Mouse (Mus musculus): ENCODE measurements around the gene Fkbp9. TPM values are rescaled to one million over a fixed set of nuclear protein-coding genes. Genes with fewer than 3 reads are reported as not detected.
A peak's percentile ranks its signal among the peaks of the same experiment; 100 is the strongest.

Fkbp9 gene
- 22.1 and 23.9 TPM in 2 replicates for polyA plus RNA-seq (2015; fragmentation: Nextera tagmentation; extraction: Ambion mirVana)

GRCm38 (mm10) chr6:56831697-56832406 lies at the start of gene Fkbp9:
Gene Fkbp9 (plus strand): TSS chr6:56832059.
- Histone ChIP-seq H3K4me1 (ENCODE audit: control insufficient read depth, low read depth, low read length) (peaks cover 9% of the 10 kb centered on the region), H3K4me3 (ENCODE audit: low read depth, low read length) (peak within 1 kb of the TSS; percentile 67), H3K9me3 (replicated peaks; ENCODE audit: control insufficient read depth, low read length) (no peaks in the 10 kb centered on the region), H3K36me3 (ENCODE audit: control insufficient read depth, insufficient read depth) (no peaks in the 10 kb centered on the region), H3K9ac (ENCODE audit: low read depth, low read length) (peak within 1 kb of the TSS; percentile 64), H3K27ac (ENCODE audit: low read length) (peak within 1 kb of the TSS; percentile 52; the same call in 1 of the 2 replicates), H3K27me3 (ENCODE audit: control insufficient read depth, insufficient read depth, low read depth, low read length) (peaks cover 9% of the 10 kb centered on the region), H3K4me2 (ENCODE audit: low read depth, low read length) (peak within 1 kb of the TSS; percentile 77)
- under 1% methylated on average over 58 of the region's 58 CpGs for WGBS (ENCODE audit: insufficient replicate concordance)
- ATAC-seq (ENCODE audit: low read depth): peak; percentile 94

- H3K4me2 ChIP-seq (ENCODE audit: low read depth, low read length): no peak overlapping the region
- H3K27me3 ChIP-seq (ENCODE audit: control insufficient read depth, insufficient read depth, low read depth, low read length): no peaks in the 10 kb centered on the region
- peaks cover 15% of the 10 kb centered on the region; the same call in 1 of the 2 replicates for H3K4me1 ChIP-seq (ENCODE audit: control insufficient read depth, low read depth, low read length)
- H3K27ac ChIP-seq (ENCODE audit: low read length): peak overlapping the region; percentile 34
- H3K9ac ChIP-seq (ENCODE audit: low read depth, low read length): no peak overlapping the region
- ATAC-seq (ENCODE audit: low read depth): peak; percentile 56
- no peak overlapping the region for H3K4me3 ChIP-seq (ENCODE audit: low read depth, low read length)
- H3K36me3 ChIP-seq (ENCODE audit: control insufficient read depth, insufficient read depth): peaks cover 36% of the 10 kb centered on the region
- 52% methylated on average over 4 of the region's 4 CpGs for whole genome bisulfite sequencing (ENCODE audit: insufficient replicate concordance)
- H3K9me3 ChIP-seq (replicated peaks; ENCODE audit: control insufficient read depth, low read length): no peaks in the 10 kb centered on the region
Measured at GRCm38 (mm10) chr6:56783561-56784272, 48.1 kb upstream of the Fkbp9 start.

GRCm38 (mm10) chr6:56785068-56785467 lies 46.8 kb upstream of the Fkbp9 start:
- 59% methylated on average over 5 of the region's 5 CpGs for WGBS (ENCODE audit: insufficient replicate concordance)
- peaks cover 20% of the 10 kb centered on the region for H3K4me1 ChIP-seq (ENCODE audit: control insufficient read depth, low read depth, low read length)
- no peak overlapping the region for H3K9ac ChIP-seq (ENCODE audit: low read depth, low read length)
- H3K36me3 ChIP-seq (ENCODE audit: control insufficient read depth, insufficient read depth): peaks cover 22% of the 10 kb centered on the region
- no peaks in the 10 kb centered on the region for H3K9me3 ChIP-seq (replicated peaks; ENCODE audit: control insufficient read depth, low read length)
- no peaks in the 10 kb centered on the region for H3K27me3 ChIP-seq (ENCODE audit: control insufficient read depth, insufficient read depth, low read depth, low read length)
- H3K27ac ChIP-seq (ENCODE audit: low read length): no peak overlapping the region
- no peak for ATAC-seq (ENCODE audit: low read depth)
- no peak overlapping the region for H3K4me2 ChIP-seq (ENCODE audit: low read depth, low read length)
- H3K4me3 ChIP-seq (ENCODE audit: low read depth, low read length): no peak overlapping the region

GRCm38 (mm10) chr6:56787668-56788067 lies 44.2 kb upstream of the Fkbp9 start:
- Histone ChIP-seq H3K27ac (ENCODE audit: low read length) (no peak overlapping the region), H3K9me3 (replicated peaks; ENCODE audit: control insufficient read depth, low read length) (no peaks in the 10 kb centered on the region), H3K4me2 (ENCODE audit: low read depth, low read length) (no peak overlapping the region), H3K9ac (ENCODE audit: low read depth, low read length) (no peak overlapping the region), H3K27me3 (ENCODE audit: control insufficient read depth, insufficient read depth, low read depth, low read length) (no peaks in the 10 kb centered on the region), H3K36me3 (ENCODE audit: control insufficient read depth, insufficient read depth) (peaks cover 11% of the 10 kb centered on the region), H3K4me3 (ENCODE audit: low read depth, low read length) (no peak overlapping the region), H3K4me1 (ENCODE audit: control insufficient read depth, low read depth, low read length) (peaks cover 27% of the 10 kb centered on the region)
- ATAC-seq (ENCODE audit: low read depth): no peak
- WGBS (ENCODE audit: insufficient replicate concordance): 40% methylated on average over 2 of the region's 2 CpGs

GRCm38 (mm10) chr6:56789336-56789735 lies 42.5 kb upstream of the Fkbp9 start:
- H3K27me3 ChIP-seq (ENCODE audit: control insufficient read depth, insufficient read depth, low read depth, low read length): no peaks in the 10 kb centered on the region

GRCm38 (mm10) chr6:56794834-56795233 lies 37.0 kb upstream of the Fkbp9 start:
- no peak overlapping the region for H3K27ac ChIP-seq (ENCODE audit: low read length)

More at GRCm38 (mm10) chr6:56789336-56789735, 42.5 kb upstream of the Fkbp9 start:
- ATAC-seq (ENCODE audit: low read depth): peak; percentile 62
- no peak overlapping the region for H3K4me3 ChIP-seq (ENCODE audit: low read depth, low read length)
- no peak overlapping the region for H3K9ac ChIP-seq (ENCODE audit: low read depth, low read length)
- H3K9me3 ChIP-seq (replicated peaks; ENCODE audit: control insufficient read depth, low read length): no peaks in the 10 kb centered on the region
- peaks cover 4% of the 10 kb centered on the region for H3K36me3 ChIP-seq (ENCODE audit: control insufficient read depth, insufficient read depth)
- H3K27ac ChIP-seq (ENCODE audit: low read length): no peak overlapping the region
- H3K4me2 ChIP-seq (ENCODE audit: low read depth, low read length): no peak overlapping the region
- H3K4me1 ChIP-seq (ENCODE audit: control insufficient read depth, low read depth, low read length): peaks cover 28% of the 10 kb centered on the region
- WGBS (ENCODE audit: insufficient replicate concordance): 24% methylated on average over 3 of the region's 3 CpGs

GRCm38 (mm10) chr6:56796232-56796631 lies 35.6 kb upstream of the Fkbp9 start:
- Histone ChIP-seq H3K4me1 (ENCODE audit: control insufficient read depth, low read depth, low read length) (peaks cover 30% of the 10 kb centered on the region), H3K4me2 (ENCODE audit: low read depth, low read length) (peak overlapping the region; percentile 93), H3K9me3 (replicated peaks; ENCODE audit: control insufficient read depth, low read length) (no peaks in the 10 kb centered on the region), H3K36me3 (ENCODE audit: control insufficient read depth, insufficient read depth) (no peaks in the 10 kb centered on the region), H3K9ac (ENCODE audit: low read depth, low read length) (peak overlapping the region; percentile 95), H3K27me3 (ENCODE audit: control insufficient read depth, insufficient read depth, low read depth, low read length) (no peaks in the 10 kb centered on the region), H3K4me3 (ENCODE audit: low read depth, low read length) (peak overlapping the region; percentile 89), H3K27ac (ENCODE audit: low read length) (peak overlapping the region; percentile 99)
- ATAC-seq (ENCODE audit: low read depth): no peak
- 2% methylated on average over 8 of the region's 8 CpGs for WGBS (ENCODE audit: insufficient replicate concordance)

More at GRCm38 (mm10) chr6:56794834-56795233, 37.0 kb upstream of the Fkbp9 start:
- Histone ChIP-seq H3K4me2 (ENCODE audit: low read depth, low read length) (peak overlapping the region; percentile 93), H3K9ac (ENCODE audit: low read depth, low read length) (peak overlapping the region; percentile 26; the same call in 1 of the 2 replicates), H3K36me3 (ENCODE audit: control insufficient read depth, insufficient read depth) (no peaks in the 10 kb centered on the region), H3K4me1 (ENCODE audit: control insufficient read depth, low read depth, low read length) (peaks cover 36% of the 10 kb centered on the region), H3K9me3 (replicated peaks; ENCODE audit: control insufficient read depth, low read length) (no peaks in the 10 kb centered on the region), H3K4me3 (ENCODE audit: low read depth, low read length) (peak overlapping the region; percentile 89), H3K27me3 (ENCODE audit: control insufficient read depth, insufficient read depth, low read depth, low read length) (no peaks in the 10 kb centered on the region)
- ATAC-seq (ENCODE audit: low read depth): no peak
- WGBS (ENCODE audit: insufficient replicate concordance): 83% methylated on average over 5 of the region's 5 CpGs

- H3K36me3 ChIP-seq (ENCODE audit: control insufficient read depth, insufficient read depth): no peaks in the 10 kb centered on the region
- H3K4me1 ChIP-seq (ENCODE audit: control insufficient read depth, low read depth, low read length): peaks cover 30% of the 10 kb centered on the region
- no peaks in the 10 kb centered on the region for H3K9me3 ChIP-seq (replicated peaks; ENCODE audit: control insufficient read depth, low read length)
- under 1% methylated on average over 16 of the region's 16 CpGs for WGBS (ENCODE audit: insufficient replicate concordance)
- H3K27me3 ChIP-seq (ENCODE audit: control insufficient read depth, insufficient read depth, low read depth, low read length): no peaks in the 10 kb centered on the region
- H3K27ac ChIP-seq (ENCODE audit: low read length): peak overlapping the region; percentile 99
- peak; percentile 24; the same call in 1 of the 2 replicates for ATAC-seq (ENCODE audit: low read depth)
- peak overlapping the region; percentile 93 for H3K4me2 ChIP-seq (ENCODE audit: low read depth, low read length)
- peak overlapping the region; percentile 89 for H3K4me3 ChIP-seq (ENCODE audit: low read depth, low read length)
- peak overlapping the region; percentile 95 for H3K9ac ChIP-seq (ENCODE audit: low read depth, low read length)
Measured at GRCm38 (mm10) chr6:56796668-56797141, 35.2 kb upstream of the Fkbp9 start.
